17 mouse cellular contexts compared by ENCODE assay signal in the genomic region with DNA sequence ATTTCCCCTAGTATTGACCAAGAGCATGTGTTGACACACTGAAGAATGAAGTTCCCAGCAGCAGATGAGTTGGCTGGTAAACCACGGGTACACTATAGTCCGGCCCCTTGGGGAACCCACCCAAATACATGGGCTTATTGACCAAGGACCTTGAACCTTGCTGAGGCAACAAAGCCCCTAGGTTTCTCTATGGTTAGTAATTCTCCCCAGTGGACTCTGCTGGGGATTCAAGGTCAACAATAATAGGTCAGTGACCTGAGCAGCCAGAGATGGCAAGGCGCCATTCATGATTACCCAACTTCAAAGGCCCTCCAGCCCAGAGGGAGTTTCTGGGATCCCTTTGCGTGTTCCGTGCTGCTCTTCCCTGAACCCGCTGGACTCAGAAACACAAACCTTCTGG.
DNase-seq lines count a peak whose midpoint lies in the region; ATAC-seq and TF ChIP-seq lines count a peak whose summit lies in the region.
"Had no signal": no experiment of that assay in that cellular context is flagged by ENCODE, and none has a peak within 500 bp of the region (broad histone marks: within the 10 kb centered on the region; RNA-seq: fewer than 3 reads in every experiment).

No protein-coding gene starts in this region.

- H3K4me1 ChIP-seq in intestine, embryonic 16.5 days (ENCODE audit: control insufficient read depth, insufficient read depth, low read length) = no peaks in the 10 kb centered on the region; the same call in 1 of the 2 replicates
- H3K4me1 ChIP-seq in liver, adult 2 months (ENCODE audit: control insufficient read depth, insufficient read depth, low read length) = peaks cover 14% of the 10 kb centered on the region

- DNase-seq in Muller cell, postnatal 12 days (ENCODE audit: inconsistent ontology term) = peak; percentile 36
- DNase-seq in adrenal gland, adult 18-20 months (ENCODE audit: low spot score in 2 of 2) = peak; percentile 40 to 52
- peak; percentile 99 for DNase-seq in liver, adult 2 months (ENCODE audit: extremely low read depth, low read depth, low spot score)
- DNase-seq in right cerebral cortex, adult 2 months (ENCODE audit: low spot score in 2 of 2) = no peak
- DNase-seq in cerebellum, adult 9-11 months = no peak
- DNase-seq in c-Kit-positive CD71-positive TER-119-positive erythroid progenitor cells, embryonic 14.5 days (ENCODE audit: low spot score) = no peak
- DNase-seq in left cerebral cortex, adult 9 months (ENCODE audit: low spot score in 2 of 2) = no peak
- DNase-seq: cerebellum, adult 11 months; heart, adult 2 months; thymus, adult 2 months had no signal

- H3K27ac ChIP-seq in intestine, embryonic 16.5 days (ENCODE audit: low read length) = no peak overlapping the region
- peak overlapping the region; percentile 59 for H3K27ac ChIP-seq in liver, adult 2 months (replicated peaks; ENCODE audit: insufficient read depth, low read depth, low read length)
- H3K27ac ChIP-seq: forebrain, embryonic 10.5 days; heart, adult 2 months; hindbrain, embryonic 12.5 days; kidney, postnatal 0 days; limb, embryonic 10.5 days; neural tube, embryonic 13.5 days had no signal

- ATAC-seq in intestine, embryonic 16.5 days = peak; percentile 47

- 89% methylated on average over 6 of the region's 6 CpGs for WGBS in intestine, embryonic 16.5 days
- 29% methylated on average over 6 of the region's 6 CpGs for WGBS in liver, adult 2 months

- H3K27me3 ChIP-seq in intestine, embryonic 16.5 days (replicated peaks; ENCODE audit: control insufficient read depth, insufficient read depth, low read length) = no peaks in the 10 kb centered on the region
- no peaks in the 10 kb centered on the region for H3K27me3 ChIP-seq in liver, adult 2 months (ENCODE audit: control insufficient read depth, insufficient read depth, low read length)
- H3K27me3 ChIP-seq: hindbrain, embryonic 12.5 days; megakaryocyte, embryonic 14.5 days; neural tube, embryonic 13.5 days had no signal

- no peaks in the 10 kb centered on the region for H3K9me3 ChIP-seq in intestine, embryonic 16.5 days (ENCODE audit: control insufficient read depth, low read length)
- H3K9me3 ChIP-seq: hindbrain, embryonic 12.5 days; limb, embryonic 10.5 days had no signal

- no peak for TF ChIP-seq CTCF in liver, adult 2 months (IDR thresholded peaks at IDR 0.05; ENCODE audit: low read depth, low read length)

- TF ChIP-seq POLR2A in liver, adult 2 months (IDR thresholded peaks at IDR 0.05; ENCODE audit: extremely low read depth, insufficient read depth, low read length) = no peak

- H3K4me2 ChIP-seq in intestine, embryonic 16.5 days (ENCODE audit: low read depth, low read length) = no peak overlapping the region
- H3K4me2 ChIP-seq: hindbrain, embryonic 12.5 days; neural tube, embryonic 13.5 days had no signal

- H3K36me3 ChIP-seq in intestine, embryonic 16.5 days (ENCODE audit: control insufficient read depth, insufficient read depth, low read length) = no peaks in the 10 kb centered on the region
- H3K36me3 ChIP-seq in liver, adult 2 months (ENCODE audit: control insufficient read depth, insufficient read depth, low read length) = 0 out of 2 replicates have a peak, but pooled peaks cover 2% of the 10 kb centered on the region
- H3K36me3 ChIP-seq: hindbrain, embryonic 12.5 days; limb, embryonic 10.5 days; neural tube, embryonic 13.5 days had no signal

- H3K4me3 ChIP-seq in intestine, embryonic 16.5 days (ENCODE audit: low read length) = no peak overlapping the region
- H3K4me3 ChIP-seq in liver, adult 2 months (ENCODE audit: insufficient read depth, low read depth, low read length) = no peak overlapping the region
- H3K4me3 ChIP-seq: forebrain, embryonic 10.5 days; heart, adult 2 months; hindbrain, embryonic 12.5 days; limb, embryonic 10.5 days; neural tube, embryonic 13.5 days had no signal

- peaks cover 10% of the 10 kb centered on the region for H3K79me2 ChIP-seq in liver, adult 2 months (ENCODE audit: control insufficient read depth, insufficient read depth, low read length)

- no peak overlapping the region for H3K9ac ChIP-seq in intestine, embryonic 16.5 days (ENCODE audit: low read depth, low read length)
- H3K9ac ChIP-seq in liver, adult 2 months (ENCODE audit: low read depth, low read length) = peak overlapping the region; percentile 52; the same call in 1 of the 2 replicates
- H3K9ac ChIP-seq: hindbrain, embryonic 12.5 days; neural tube, embryonic 13.5 days had no signal

Comparison
In these comparisons a context has a peak if more than half of its experiments do, and no peak if none do; other contexts are left out.
1. DNase-seq: peak in Muller cell, postnatal 12 days (single experiment), adrenal gland, adult 18-20 months (2 of 2) and liver, adult 2 months (single experiment); none in right cerebral cortex, adult 2 months (0 of 2), cerebellum, adult 9-11 months (single experiment), c-Kit-positive CD71-positive TER-119-positive erythroid progenitor cells, embryonic 14.5 days (single experiment) and left cerebral cortex, adult 9 months (0 of 2).